Mouse (Mus musculus): ENCODE measurements at regions not wholly inside any gene's neighbourhood (a gene's known extent, or its start where the extent isn't known, plus 50 kb on each side); places are given as distances from the start of the nearest gene placed in this dataset.
A peak's percentile ranks its signal among the peaks of the same experiment; 100 is the strongest.

DNA sequence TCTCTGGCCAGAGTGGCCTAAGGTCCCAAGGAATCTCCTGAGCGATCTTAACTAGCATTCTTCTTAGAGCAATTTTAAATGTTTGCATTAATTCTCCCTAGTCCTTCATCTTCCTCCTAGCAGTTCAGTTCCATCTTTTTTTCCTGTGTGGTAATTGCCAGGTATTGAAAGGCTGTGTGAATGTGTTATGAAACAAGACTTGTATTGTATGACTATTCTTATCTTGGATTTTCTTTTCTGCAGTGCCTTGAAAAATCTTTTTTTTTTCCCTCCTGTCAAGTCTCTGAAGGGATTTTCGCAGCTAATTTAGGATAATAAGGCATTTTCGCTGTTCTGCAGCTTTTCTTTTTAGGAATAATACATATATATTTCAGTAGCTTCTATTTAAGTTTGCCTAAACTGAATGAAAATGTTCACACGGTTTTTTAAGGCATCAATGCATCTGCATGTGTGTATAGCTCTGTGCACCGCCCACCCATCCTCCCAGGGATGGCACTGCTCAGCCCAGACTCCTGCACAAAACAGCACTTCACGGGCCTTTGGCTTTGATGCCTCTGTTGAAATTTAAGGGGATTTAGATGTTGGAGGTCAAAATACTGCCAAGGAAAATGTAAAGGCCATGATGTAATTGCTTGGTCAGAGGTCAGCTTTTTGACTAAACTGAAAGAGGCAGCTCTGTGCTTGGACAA, 132.4 kb downstream of the Fgf9 start:
- WGBS = 53% methylated on average over 6 of the region's 6 CpGs
- DNase-seq (ENCODE audit: low spot score) (no peak), ATAC-seq (ENCODE audit: low read depth) (no peak)
- Histone ChIP-seq H3K9ac (ENCODE audit: low read depth, low read length) (no peak overlapping the region), H3K4me2 (ENCODE audit: low read depth, low read length) (no peak overlapping the region), H3K27ac (replicated peaks; ENCODE audit: low read depth, low read length) (no peak overlapping the region), H3K27me3 (replicated peaks; ENCODE audit: control insufficient read depth, insufficient read depth, low read length) (no peaks in the 10 kb centered on the region; the same call in 1 of the 2 replicates), H3K36me3 (ENCODE audit: control insufficient read depth, insufficient read depth, low read length) (no peaks in the 10 kb centered on the region), H3K4me3 (ENCODE audit: low read depth, low read length) (no peak overlapping the region), H3K9me3 (ENCODE audit: control insufficient read depth, low read length) (no peaks in the 10 kb centered on the region), H3K4me1 (ENCODE audit: control insufficient read depth, insufficient read depth, low read length) (no peaks in the 10 kb centered on the region)

GRCm38 (mm10) chr14:58189948-58190347, 119.6 kb downstream of the Fgf9 start:
- Histone ChIP-seq H3K4me1 (ENCODE audit: control insufficient read depth, insufficient read depth, low read length) (no peaks in the 10 kb centered on the region), H3K9me3 (ENCODE audit: control insufficient read depth, low read length) (no peaks in the 10 kb centered on the region), H3K4me2 (ENCODE audit: low read depth, low read length) (no peak overlapping the region), H3K27me3 (replicated peaks; ENCODE audit: control insufficient read depth, insufficient read depth, low read length) (no peaks in the 10 kb centered on the region), H3K36me3 (ENCODE audit: control insufficient read depth, insufficient read depth, low read length) (no peaks in the 10 kb centered on the region), H3K27ac (replicated peaks; ENCODE audit: low read depth, low read length) (no peak overlapping the region), H3K4me3 (ENCODE audit: low read depth, low read length) (no peak overlapping the region), H3K9ac (ENCODE audit: low read depth, low read length) (no peak overlapping the region)
- DNase-seq (ENCODE audit: low spot score) = peak; percentile 25
- 72% methylated on average over 15 of the region's 15 CpGs for WGBS
- ATAC-seq (ENCODE audit: low read depth) = no peak

DNA sequence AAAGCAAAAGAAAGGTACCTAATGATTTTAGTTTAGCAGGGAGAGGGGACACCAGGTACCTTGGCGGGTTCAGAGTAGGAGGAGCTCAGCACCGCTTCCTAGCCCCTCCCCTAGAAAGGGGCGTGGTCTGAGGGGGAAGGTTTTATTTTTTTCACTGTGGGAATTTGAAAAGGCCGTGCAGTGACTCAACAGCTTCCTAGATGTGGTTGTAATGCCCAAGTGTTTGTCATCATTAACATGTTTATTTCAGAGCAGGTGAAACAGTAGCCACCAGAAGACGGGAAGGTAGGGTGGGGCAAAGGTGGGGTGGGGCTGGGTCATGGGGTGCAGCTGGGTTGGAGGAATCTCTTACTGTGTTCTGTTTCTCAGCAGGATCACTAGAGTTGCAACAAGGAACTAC, 112.5 kb downstream of the Fgf9 start:
- Histone ChIP-seq H3K9ac (ENCODE audit: low read depth, low read length) (no peak overlapping the region), H3K4me1 (ENCODE audit: control insufficient read depth, insufficient read depth, low read length) (no peaks in the 10 kb centered on the region), H3K4me2 (ENCODE audit: low read depth, low read length) (no peak overlapping the region), H3K9me3 (ENCODE audit: control insufficient read depth, low read length) (no peaks in the 10 kb centered on the region; the same call in 1 of the 2 replicates), H3K27ac (replicated peaks; ENCODE audit: low read depth, low read length) (no peak overlapping the region), H3K36me3 (ENCODE audit: control insufficient read depth, insufficient read depth, low read length) (no peaks in the 10 kb centered on the region), H3K27me3 (replicated peaks; ENCODE audit: control insufficient read depth, insufficient read depth, low read length) (no peaks in the 10 kb centered on the region), H3K4me3 (ENCODE audit: low read depth, low read length) (no peak overlapping the region)
- ATAC-seq (ENCODE audit: low read depth) (no peak), DNase-seq (ENCODE audit: low spot score) (no peak)
- WGBS = 66% methylated on average over 5 of the region's 5 CpGs

- H3K4me2 ChIP-seq (ENCODE audit: low read depth, low read length) = no peak overlapping the region
- ATAC-seq (ENCODE audit: low read depth) (no peak), DNase-seq (ENCODE audit: low spot score) (no peak)
- no peaks in the 10 kb centered on the region for H3K27me3 ChIP-seq (replicated peaks; ENCODE audit: control insufficient read depth, insufficient read depth, low read length)
- H3K4me1 ChIP-seq (ENCODE audit: control insufficient read depth, insufficient read depth, low read length) = no peaks in the 10 kb centered on the region
- H3K4me3 ChIP-seq (ENCODE audit: low read depth, low read length) = no peak overlapping the region
- H3K9me3 ChIP-seq (ENCODE audit: control insufficient read depth, low read length) = no peaks in the 10 kb centered on the region; the same call in 1 of the 2 replicates
- no peak overlapping the region for H3K9ac ChIP-seq (ENCODE audit: low read depth, low read length)
- no peak overlapping the region for H3K27ac ChIP-seq (replicated peaks; ENCODE audit: low read depth, low read length)
- H3K36me3 ChIP-seq (ENCODE audit: control insufficient read depth, insufficient read depth, low read length) = no peaks in the 10 kb centered on the region
Measured at GRCm38 (mm10) chr14:58180724-58181123, 110.4 kb downstream of the Fgf9 start.

DNA sequence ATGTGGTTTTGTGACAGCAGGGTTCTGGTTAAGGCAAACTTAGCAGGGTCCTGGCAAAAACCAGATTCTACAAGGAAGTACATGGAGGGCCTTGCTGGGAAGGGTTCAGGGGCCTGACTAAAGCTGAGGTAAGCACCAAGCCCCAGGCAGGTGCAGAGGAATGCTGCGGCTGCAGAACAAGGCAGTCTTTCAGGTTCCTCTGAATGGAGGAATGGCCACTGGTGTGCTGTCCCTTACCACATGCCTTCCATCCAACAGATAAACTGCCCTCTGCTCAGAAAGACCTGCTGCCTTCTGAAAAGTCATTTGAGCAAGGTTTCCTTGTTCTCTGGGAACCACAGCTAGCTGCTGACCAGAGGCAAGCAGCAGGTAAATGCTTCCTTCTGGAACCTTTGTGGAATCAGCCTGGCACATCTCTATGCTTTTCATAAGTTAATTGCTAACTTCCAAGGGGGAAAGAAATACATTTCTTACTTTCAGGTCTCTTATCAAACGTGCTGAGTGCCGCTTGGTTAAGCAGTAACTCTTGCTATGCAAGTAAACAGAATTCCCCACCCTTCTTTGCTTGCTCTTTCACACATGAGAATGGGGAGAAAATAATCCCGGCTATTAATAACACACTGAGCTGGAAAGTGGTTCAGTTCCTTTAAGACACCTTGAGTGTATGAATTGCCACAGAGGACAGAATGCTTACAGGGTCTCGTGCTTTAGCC, 105.5 kb downstream of the Fgf9 start:
- no peak overlapping the region for H3K4me2 ChIP-seq (ENCODE audit: low read depth, low read length)
- 86% methylated on average over 5 of the region's 5 CpGs for WGBS
- DNase-seq (ENCODE audit: low spot score) (peak; percentile 12), ATAC-seq (ENCODE audit: low read depth) (no peak)
- H3K9ac ChIP-seq (ENCODE audit: low read depth, low read length) = no peak overlapping the region
- H3K4me1 ChIP-seq (ENCODE audit: control insufficient read depth, insufficient read depth, low read length) = no peaks in the 10 kb centered on the region
- no peak overlapping the region for H3K4me3 ChIP-seq (ENCODE audit: low read depth, low read length)
- H3K9me3 ChIP-seq (ENCODE audit: control insufficient read depth, low read length) = no peaks in the 10 kb centered on the region; the same call in 1 of the 2 replicates
- H3K36me3 ChIP-seq (ENCODE audit: control insufficient read depth, insufficient read depth, low read length) = no peaks in the 10 kb centered on the region
- H3K27ac ChIP-seq (replicated peaks; ENCODE audit: low read depth, low read length) = no peak overlapping the region
- H3K27me3 ChIP-seq (replicated peaks; ENCODE audit: control insufficient read depth, insufficient read depth, low read length) = no peaks in the 10 kb centered on the region

DNA sequence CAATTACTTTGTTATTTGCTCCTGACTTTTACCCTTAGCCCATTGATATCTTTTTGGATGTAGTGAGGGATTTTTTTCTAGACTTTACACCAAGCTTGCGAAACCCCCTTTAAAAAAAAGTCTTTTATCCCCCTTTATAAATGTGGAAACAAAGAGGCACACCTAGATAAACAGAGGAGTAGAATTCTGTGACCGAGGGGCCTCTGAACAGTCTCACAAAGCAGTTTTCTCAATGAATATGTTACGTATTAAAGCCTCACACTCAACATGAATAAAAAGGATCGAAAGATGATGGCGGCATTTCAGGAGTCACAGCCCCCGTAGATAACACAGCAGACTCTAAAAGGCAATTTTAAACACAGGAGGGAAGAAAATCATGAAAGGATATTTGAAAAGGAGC, 104.2 kb downstream of the Fgf9 start:
- no peaks in the 10 kb centered on the region for H3K4me1 ChIP-seq (ENCODE audit: control insufficient read depth, insufficient read depth, low read length)
- no peak overlapping the region for H3K27ac ChIP-seq (replicated peaks; ENCODE audit: low read depth, low read length)
- 83% methylated on average over 6 of the region's 6 CpGs for WGBS
- H3K4me3 ChIP-seq (ENCODE audit: low read depth, low read length) = no peak overlapping the region
- H3K27me3 ChIP-seq (replicated peaks; ENCODE audit: control insufficient read depth, insufficient read depth, low read length) = no peaks in the 10 kb centered on the region
- no peaks in the 10 kb centered on the region for H3K36me3 ChIP-seq (ENCODE audit: control insufficient read depth, insufficient read depth, low read length)
- no peaks in the 10 kb centered on the region; the same call in 1 of the 2 replicates for H3K9me3 ChIP-seq (ENCODE audit: control insufficient read depth, low read length)
- H3K9ac ChIP-seq (ENCODE audit: low read depth, low read length) = no peak overlapping the region
- DNase-seq (ENCODE audit: low spot score) = no peak
- no peak overlapping the region for H3K4me2 ChIP-seq (ENCODE audit: low read depth, low read length)
- no peak for ATAC-seq (ENCODE audit: low read depth)

GRCm38 (mm10) chr14:58168920-58169319, 98.6 kb downstream of the Fgf9 start:
- no peak overlapping the region for H3K4me2 ChIP-seq (ENCODE audit: low read depth, low read length)
- H3K4me3 ChIP-seq (ENCODE audit: low read depth, low read length) = no peak overlapping the region
- DNase-seq (ENCODE audit: low spot score) (no peak), ATAC-seq (ENCODE audit: low read depth) (no peak)
- 0 out of 2 replicates have a peak, but pooled peaks cover 2% of the 10 kb centered on the region for H3K9me3 ChIP-seq (ENCODE audit: control insufficient read depth, low read length)
- no peaks in the 10 kb centered on the region for H3K4me1 ChIP-seq (ENCODE audit: control insufficient read depth, insufficient read depth, low read length)
- 84% methylated on average over 5 of the region's 5 CpGs for WGBS
- H3K36me3 ChIP-seq (ENCODE audit: control insufficient read depth, insufficient read depth, low read length) = no peaks in the 10 kb centered on the region
- no peak overlapping the region for H3K27ac ChIP-seq (replicated peaks; ENCODE audit: low read depth, low read length)
- no peak overlapping the region for H3K9ac ChIP-seq (ENCODE audit: low read depth, low read length)
- H3K27me3 ChIP-seq (replicated peaks; ENCODE audit: control insufficient read depth, insufficient read depth, low read length) = no peaks in the 10 kb centered on the region

All from embryonic facial prominence, embryonic 14.5 days (tissue).